ENCODE assay signal across 36 mouse cellular contexts in genomic region chr8:44418003-44418402, GRCm38 (mm10).
"Had no signal": no experiment of that assay in that cellular context is flagged by ENCODE, and none has a peak within 500 bp of the region (broad histone marks: within the 10 kb centered on the region; RNA-seq: fewer than 3 reads in every experiment).

No protein-coding gene starts in this region.

- H3K27ac ChIP-seq: heart, adult 2 months; heart, embryonic 10.5 days; heart, embryonic 13.5 days; heart, embryonic 15.5 days; hindbrain, embryonic 10.5 days; hindbrain, embryonic 12.5 days; hindbrain, embryonic 13.5 days; hindbrain, embryonic 14.5 days; hindbrain, embryonic 15.5 days; hindbrain, postnatal 0 days; intestine, embryonic 15.5 days; kidney, embryonic 15.5 days; kidney, postnatal 0 days; layer of hippocampus, adult 2 months had no signal

- DNase-seq: heart, adult 2 months; heart, postnatal 10 days; heart, postnatal 14 days; heart, postnatal 36 days; heart, postnatal 4 days; kidney, adult 11 months; kidney, adult 18-20 months; kidney, adult 2 months; kidney, adult 8-10 months; kidney, adult 9 months; kidney, postnatal 10 days; kidney, postnatal 14 days; kidney, postnatal 25 days; kidney, postnatal 36 days; kidney, postnatal 4 days; layer of hippocampus, adult 9-11 months; layer of hippocampus, postnatal 36 days had no signal

- H3K4me2 ChIP-seq: heart, embryonic 11.5 days; heart, embryonic 12.5 days; heart, embryonic 13.5 days; heart, embryonic 15.5 days; hindbrain, embryonic 12.5 days; hindbrain, embryonic 13.5 days; hindbrain, embryonic 14.5 days; hindbrain, embryonic 15.5 days; intestine, embryonic 15.5 days; kidney, embryonic 15.5 days had no signal

- H3K27me3 ChIP-seq: heart, embryonic 12.5 days; heart, embryonic 13.5 days; heart, embryonic 15.5 days; hindbrain, embryonic 12.5 days; hindbrain, embryonic 13.5 days; hindbrain, embryonic 15.5 days; intestine, embryonic 15.5 days; kidney, embryonic 15.5 days had no signal

- H3K36me3 ChIP-seq: heart, embryonic 10.5 days; heart, embryonic 12.5 days; heart, embryonic 13.5 days; heart, embryonic 15.5 days; hindbrain, embryonic 10.5 days; hindbrain, embryonic 12.5 days; hindbrain, embryonic 13.5 days; hindbrain, embryonic 15.5 days; intestine, embryonic 15.5 days; kidney, embryonic 15.5 days had no signal

- ATAC-seq: hindbrain, embryonic 16.5 days; hindbrain, postnatal 0 days; inflammation-experienced regulatory T-cells, adult 6 months; intestine, embryonic 15.5 days; intestine, embryonic 16.5 days; intestine, postnatal 0 days had no signal

- H3K9me3 ChIP-seq: heart, embryonic 10.5 days; heart, embryonic 12.5 days; heart, embryonic 13.5 days; heart, embryonic 15.5 days; hindbrain, embryonic 10.5 days; hindbrain, embryonic 12.5 days; hindbrain, embryonic 13.5 days; hindbrain, embryonic 15.5 days; intestine, embryonic 15.5 days; kidney, embryonic 15.5 days had no signal

- H3K9ac ChIP-seq: heart, embryonic 12.5 days; heart, embryonic 13.5 days; heart, embryonic 15.5 days; hindbrain, embryonic 12.5 days; hindbrain, embryonic 13.5 days; hindbrain, embryonic 14.5 days; hindbrain, embryonic 15.5 days; intestine, embryonic 15.5 days; kidney, embryonic 15.5 days had no signal

- H3K4me1 ChIP-seq: heart, embryonic 10.5 days; heart, embryonic 12.5 days; heart, embryonic 13.5 days; heart, embryonic 15.5 days; hindbrain, embryonic 10.5 days; hindbrain, embryonic 12.5 days; hindbrain, embryonic 13.5 days; hindbrain, embryonic 15.5 days; intestine, embryonic 15.5 days; kidney, embryonic 15.5 days had no signal

- H3K4me3 ChIP-seq: heart, adult 2 months; heart, embryonic 10.5 days; heart, embryonic 12.5 days; heart, embryonic 13.5 days; heart, embryonic 15.5 days; hindbrain, embryonic 10.5 days; hindbrain, embryonic 12.5 days; hindbrain, embryonic 13.5 days; hindbrain, embryonic 15.5 days; intestine, embryonic 15.5 days; kidney, embryonic 15.5 days; layer of hippocampus, adult 2 months had no signal
